Mouse (Mus musculus) stomach, postnatal 0 days (tissue): Measurements from ENCODE around the gene Jak1.

Source experiments
- CTCF ChIP-seq: IDR thresholded peaks from 2 replicates; pipeline ENCODE4 v1.5.1; 2016; ENCODE audit warnings: antibody characterized with exemption, low read depth, mild to moderate bottlenecking, moderate library complexity
- EP300 ChIP-seq: optimal IDR thresholded peaks from 2 replicates; pipeline ENCODE3; 2016; ENCODE audit warnings: antibody characterized with exemption

DNA sequence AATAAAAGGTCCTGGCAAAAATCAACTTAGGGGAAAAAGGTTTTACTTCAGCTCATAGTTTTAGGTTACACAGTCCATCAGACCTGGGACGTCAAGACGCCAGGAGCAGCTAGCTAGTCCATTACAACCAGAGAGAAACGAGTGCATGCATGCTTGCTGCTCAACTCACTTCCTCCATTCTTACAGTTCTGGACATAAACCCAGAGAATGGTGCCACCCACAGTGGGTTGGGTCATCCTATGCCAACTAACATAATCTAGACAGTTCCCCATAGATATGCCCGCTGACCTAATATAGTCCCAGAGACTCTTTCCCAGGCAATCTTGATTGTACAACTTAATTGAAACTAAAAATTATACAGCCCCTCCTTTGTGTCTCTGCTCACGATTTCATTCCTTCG is 47.0 kb upstream of the Jak1 start:
- TF ChIP-seq CTCF (no peak), EP300 (no peak)
